Mouse (Mus musculus): ENCODE results near the gene Fam168a.
"Not testable (repeated sequence)": the region's sequence is repeated elsewhere in the genome, so short reads cannot be mapped to it uniquely, and the experiment has no call there.

Gene Fam168a

GRCm38 (mm10) chr7:100706883-100707480 is 547 bp downstream of the Fam168a start:
- no peak for DNase-seq (ENCODE audit: low spot score in 2 of 2)

GRCm38 (mm10) chr7:100718741-100719140 is 12.3 kb downstream of the Fam168a start:
- no peak for DNase-seq (ENCODE audit: low spot score in 2 of 2)

- no peak for DNase-seq (ENCODE audit: low spot score in 2 of 2)
These were observed 15.8 kb downstream of the Fam168a start for GRCm38 (mm10) chr7:100722268-100722667.

GRCm38 (mm10) chr7:100723453-100724294 is 17.2 kb downstream of the Fam168a start:
- no peak for DNase-seq (ENCODE audit: low spot score in 2 of 2)

- DNase-seq (ENCODE audit: low spot score in 2 of 2), result no peak
These were observed 21.2 kb downstream of the Fam168a start for GRCm38 (mm10) chr7:100727538-100728085.

- no peak for DNase-seq (ENCODE audit: low spot score in 2 of 2)
These were observed 23.3 kb downstream of the Fam168a start for GRCm38 (mm10) chr7:100729778-100730177.

GRCm38 (mm10) chr7:100732341-100733050 is 26.1 kb downstream of the Fam168a start:
- DNase-seq (ENCODE audit: low spot score in 2 of 2), result no peak

GRCm38 (mm10) chr7:100733051-100733813 is 26.8 kb downstream of the Fam168a start:
- DNase-seq (ENCODE audit: low spot score in 2 of 2), result no peak

GRCm38 (mm10) chr7:100734201-100734600 is 27.8 kb downstream of the Fam168a start:
- no peak for DNase-seq (ENCODE audit: low spot score in 2 of 2)

- DNase-seq (ENCODE audit: low spot score in 2 of 2), result not testable (repeated sequence)
These were observed 28.5 kb downstream of the Fam168a start for GRCm38 (mm10) chr7:100734905-100735304.

GRCm38 (mm10) chr7:100736131-100736530 is 29.7 kb downstream of the Fam168a start:
- no peak for DNase-seq (ENCODE audit: low spot score in 2 of 2)

- DNase-seq (ENCODE audit: low spot score in 2 of 2), result no peak
These were observed 37.9 kb downstream of the Fam168a start for GRCm38 (mm10) chr7:100744372-100744771.

GRCm38 (mm10) chr7:100750101-100750500 is 43.7 kb downstream of the Fam168a start:
- no peak for DNase-seq (ENCODE audit: low spot score in 2 of 2)

- no peak for DNase-seq (ENCODE audit: low spot score in 2 of 2)
These were observed 52.3 kb downstream of the Fam168a start for GRCm38 (mm10) chr7:100758718-100759117.

GRCm38 (mm10) chr7:100762726-100763125 is 56.3 kb downstream of the Fam168a start:
- no peak for DNase-seq (ENCODE audit: low spot score in 2 of 2)

GRCm38 (mm10) chr7:100767568-100767967 is 61.1 kb downstream of the Fam168a start:
- no peak for DNase-seq (ENCODE audit: low spot score in 2 of 2)

GRCm38 (mm10) chr7:100768009-100768408 is 61.6 kb downstream of the Fam168a start:
- DNase-seq (ENCODE audit: low spot score in 2 of 2), result no peak

- no peak for DNase-seq (ENCODE audit: low spot score in 2 of 2)
These were observed 63.2 kb downstream of the Fam168a start for GRCm38 (mm10) chr7:100769534-100770083.

- no peak for DNase-seq (ENCODE audit: low spot score in 2 of 2)
These were observed 64.4 kb downstream of the Fam168a start for GRCm38 (mm10) chr7:100770669-100771341.

- DNase-seq (ENCODE audit: low spot score in 2 of 2), result no peak
These were observed 67.8 kb downstream of the Fam168a start for GRCm38 (mm10) chr7:100774189-100774588.

GRCm38 (mm10) chr7:100775810-100776209 is 69.4 kb downstream of the Fam168a start:
- no peak for DNase-seq (ENCODE audit: low spot score in 2 of 2)

All from right cerebral cortex, postnatal 36 days (tissue).